Mouse (Mus musculus): ENCODE data around the gene Egflam. TPM values are rescaled to one million over a fixed set of nuclear protein-coding genes. Genes with fewer than 3 reads are reported as not detected.

The Egflam gene
- polyA plus RNA-seq, 1 experiment = 32.7 TPM

DNA sequence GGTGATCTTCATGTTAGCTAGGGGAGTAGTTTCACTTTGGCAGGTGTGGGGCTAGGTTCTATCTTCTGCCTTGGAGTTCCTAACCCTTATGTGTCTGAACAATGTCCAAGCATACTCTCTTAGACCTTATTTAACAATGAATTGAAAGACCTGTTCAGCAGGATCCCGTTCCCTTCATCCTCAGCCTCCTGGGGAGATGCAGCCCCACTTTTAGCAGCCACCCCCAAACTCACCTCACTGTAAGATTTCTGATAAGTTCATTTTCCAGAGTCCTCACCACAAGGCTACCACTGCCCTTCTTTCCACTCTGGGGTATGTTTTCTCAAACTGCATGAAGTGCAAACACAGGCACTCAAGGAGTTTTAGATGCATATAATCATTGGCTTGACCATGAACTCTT, 136.8 kb downstream of the Egflam start:
- no peak for DNase-seq
- Histone ChIP-seq H3K4me3 (replicated peaks; ENCODE audit: extremely low read depth, low read depth, low read length) (no peak overlapping the region), H3K4me1 (ENCODE audit: control insufficient read depth, insufficient read depth, low read length) (no peaks in the 10 kb centered on the region)
- 86% methylated on average over 1 of the region's 1 CpGs for WGBS
- TF ChIP-seq POLR2A (IDR thresholded peaks at IDR 0.05; ENCODE audit: borderline replicate concordance, extremely low read depth, low read depth, low read length) (no peak), CTCF (IDR thresholded peaks at IDR 0.05; ENCODE audit: insufficient read depth, low read length) (no peak)

- DNase-seq = no peak
- Histone ChIP-seq H3K4me1 (ENCODE audit: control insufficient read depth, insufficient read depth, low read length) (no peaks in the 10 kb centered on the region), H3K4me3 (replicated peaks; ENCODE audit: extremely low read depth, low read depth, low read length) (no peak overlapping the region)
- TF ChIP-seq CTCF (IDR thresholded peaks at IDR 0.05; ENCODE audit: insufficient read depth, low read length) (no peak), POLR2A (IDR thresholded peaks at IDR 0.05; ENCODE audit: borderline replicate concordance, extremely low read depth, low read depth, low read length) (no peak)
- 78% methylated on average over 3 of the region's 3 CpGs for WGBS
Observed at GRCm38 (mm10) chr15:7256577-7256976, 141.6 kb downstream of the Egflam start.

DNA sequence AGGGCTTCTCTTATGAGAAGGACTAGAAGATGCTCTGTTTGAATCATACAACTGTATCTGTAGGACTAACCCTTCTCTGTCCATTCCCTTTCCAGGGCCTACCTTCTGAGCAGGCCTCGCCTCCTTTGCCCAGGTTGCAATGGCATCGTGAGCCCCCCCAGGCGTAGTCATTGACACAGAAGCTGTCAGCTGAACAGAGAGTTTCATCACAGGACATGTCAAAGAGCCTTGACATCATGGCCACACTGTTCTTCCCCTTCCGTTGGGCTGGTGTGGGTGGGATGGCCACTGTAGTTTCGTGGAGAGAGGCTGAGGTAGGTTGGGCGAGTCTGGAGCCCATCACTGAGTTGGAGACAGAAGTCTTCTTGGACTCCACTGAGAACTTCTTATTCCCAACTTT, 144.9 kb downstream of the Egflam start:
- DNase-seq = no peak
- TF ChIP-seq POLR2A (IDR thresholded peaks at IDR 0.05; ENCODE audit: borderline replicate concordance, extremely low read depth, low read depth, low read length) (no peak), CTCF (IDR thresholded peaks at IDR 0.05; ENCODE audit: insufficient read depth, low read length) (no peak)
- no peaks in the 10 kb centered on the region for H3K4me1 ChIP-seq (ENCODE audit: control insufficient read depth, insufficient read depth, low read length)
- 95% methylated on average over 6 of the region's 6 CpGs for WGBS
- H3K4me3 ChIP-seq (replicated peaks; ENCODE audit: extremely low read depth, low read depth, low read length) = no peak overlapping the region

DNA sequence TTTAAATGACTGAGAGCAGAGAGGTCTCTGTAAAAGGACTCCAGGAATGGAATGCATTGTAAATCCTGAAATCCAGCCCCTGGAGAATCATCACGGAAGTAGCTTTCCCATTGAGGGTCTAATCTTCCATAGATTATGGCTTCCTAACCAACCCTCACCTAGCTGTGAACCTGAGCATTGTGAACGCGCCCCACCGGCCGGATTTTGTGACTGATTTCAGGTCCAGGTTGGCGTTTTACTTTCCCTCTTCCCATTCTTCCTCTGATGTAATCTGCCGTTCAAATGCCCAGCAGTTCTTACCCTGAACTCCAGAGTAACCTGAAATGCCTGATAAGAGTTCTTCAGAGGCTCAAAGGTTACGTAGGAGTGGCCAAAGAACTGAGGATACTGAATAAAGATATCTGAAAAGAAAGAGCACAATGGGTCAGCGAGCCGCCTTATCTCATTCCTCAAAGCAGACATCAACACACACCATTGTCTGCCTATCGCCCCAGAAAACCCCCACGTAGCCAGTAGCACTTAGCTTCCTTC, 146.0 kb downstream of the Egflam start:
- Histone ChIP-seq H3K4me3 (replicated peaks; ENCODE audit: extremely low read depth, low read depth, low read length) (no peak overlapping the region), H3K4me1 (ENCODE audit: control insufficient read depth, insufficient read depth, low read length) (no peaks in the 10 kb centered on the region)
- TF ChIP-seq POLR2A (IDR thresholded peaks at IDR 0.05; ENCODE audit: borderline replicate concordance, extremely low read depth, low read depth, low read length) (no peak), CTCF (IDR thresholded peaks at IDR 0.05; ENCODE audit: insufficient read depth, low read length) (no peak)
- WGBS = 59% methylated on average over 12 of the region's 12 CpGs
- DNase-seq = no peak

- no peaks in the 10 kb centered on the region for H3K4me1 ChIP-seq (ENCODE audit: control insufficient read depth, insufficient read depth, low read length)
- 93% methylated on average over 9 of the region's 9 CpGs for WGBS
- no peak for TF ChIP-seq CTCF (IDR thresholded peaks at IDR 0.05; ENCODE audit: insufficient read depth, low read length)
- no peak for TF ChIP-seq POLR2A (IDR thresholded peaks at IDR 0.05; ENCODE audit: borderline replicate concordance, extremely low read depth, low read depth, low read length)
Observed at GRCm38 (mm10) chr15:7251042-7251441, 147.2 kb downstream of the Egflam start.

DNA sequence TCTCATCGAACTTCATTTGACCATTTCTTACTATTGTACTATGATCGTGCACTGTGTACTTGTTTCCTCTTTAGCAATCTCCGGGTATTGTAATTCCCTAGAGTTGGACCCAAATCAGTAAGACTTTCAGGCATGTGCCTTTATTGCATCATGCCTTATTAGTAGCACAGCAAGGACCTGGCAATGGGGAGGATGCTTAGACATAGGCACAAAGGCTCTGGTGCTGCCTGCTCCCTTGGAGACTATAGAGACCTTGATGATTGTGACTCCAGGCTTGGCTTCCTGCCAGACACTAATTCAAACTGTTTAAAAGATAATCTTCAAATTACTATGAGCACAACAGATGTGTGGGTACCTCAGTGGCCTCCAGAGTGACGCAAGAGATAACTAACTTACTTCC, 149.0 kb downstream of the Egflam start:
- H3K4me3 ChIP-seq (replicated peaks; ENCODE audit: extremely low read depth, low read depth, low read length) = no peak overlapping the region
- 88% methylated on average over 4 of the region's 4 CpGs for WGBS
- no peak for DNase-seq
- TF ChIP-seq CTCF (IDR thresholded peaks at IDR 0.05; ENCODE audit: insufficient read depth, low read length) (no peak), POLR2A (IDR thresholded peaks at IDR 0.05; ENCODE audit: borderline replicate concordance, extremely low read depth, low read depth, low read length) (no peak)
- H3K4me1 ChIP-seq (ENCODE audit: control insufficient read depth, insufficient read depth, low read length) = no peaks in the 10 kb centered on the region

More at GRCm38 (mm10) chr15:7251042-7251441, 147.2 kb downstream of the Egflam start:
- DNase-seq = no peak
- H3K4me3 ChIP-seq (replicated peaks; ENCODE audit: extremely low read depth, low read depth, low read length) = no peak overlapping the region

DNA sequence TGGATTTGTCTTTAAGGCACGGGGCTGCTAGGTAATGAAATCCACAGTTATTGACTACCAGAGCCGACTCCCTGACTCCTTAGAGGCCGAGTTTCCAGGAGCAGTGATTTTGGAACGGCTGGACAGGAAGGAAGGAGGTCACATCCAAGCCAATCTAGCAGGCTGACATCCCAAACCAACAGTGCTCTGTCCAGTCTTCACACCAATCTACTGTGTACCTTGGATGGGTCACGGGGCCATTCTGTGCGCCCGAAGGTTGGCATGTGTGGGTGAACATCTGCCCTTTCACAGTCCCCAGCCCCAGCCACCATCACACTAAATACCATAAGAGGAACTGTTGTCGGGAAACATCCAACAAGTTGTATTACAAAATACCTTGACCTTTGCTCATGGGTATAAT, 150.9 kb downstream of the Egflam start:
- 66% methylated on average over 8 of the region's 8 CpGs for WGBS
- H3K4me1 ChIP-seq (ENCODE audit: control insufficient read depth, insufficient read depth, low read length) = no peaks in the 10 kb centered on the region
- TF ChIP-seq CTCF (IDR thresholded peaks at IDR 0.05; ENCODE audit: insufficient read depth, low read length) (no peak), POLR2A (IDR thresholded peaks at IDR 0.05; ENCODE audit: borderline replicate concordance, extremely low read depth, low read depth, low read length) (no peak)
- no peak for DNase-seq
- no peak overlapping the region for H3K4me3 ChIP-seq (replicated peaks; ENCODE audit: extremely low read depth, low read depth, low read length)

GRCm38 (mm10) chr15:7242161-7242850, 155.9 kb downstream of the Egflam start:
- Histone ChIP-seq H3K4me1 (ENCODE audit: control insufficient read depth, insufficient read depth, low read length) (no peaks in the 10 kb centered on the region), H3K4me3 (replicated peaks; ENCODE audit: extremely low read depth, low read depth, low read length) (no peak overlapping the region)
- TF ChIP-seq POLR2A (IDR thresholded peaks at IDR 0.05; ENCODE audit: borderline replicate concordance, extremely low read depth, low read depth, low read length) = no peak
- no peak for TF ChIP-seq CTCF (IDR thresholded peaks at IDR 0.05; ENCODE audit: insufficient read depth, low read length)
- WGBS = 63% methylated on average over 15 of the region's 15 CpGs
- DNase-seq = no peak

GRCm38 (mm10) chr15:7240950-7241349, 157.2 kb downstream of the Egflam start:
- TF ChIP-seq POLR2A (IDR thresholded peaks at IDR 0.05; ENCODE audit: borderline replicate concordance, extremely low read depth, low read depth, low read length) (no peak), CTCF (IDR thresholded peaks at IDR 0.05; ENCODE audit: insufficient read depth, low read length) (no peak)
- no peak for DNase-seq
- no peak overlapping the region for H3K4me3 ChIP-seq (replicated peaks; ENCODE audit: extremely low read depth, low read depth, low read length)
- WGBS = 70% methylated on average over 3 of the region's 3 CpGs
- H3K4me1 ChIP-seq (ENCODE audit: control insufficient read depth, insufficient read depth, low read length) = no peaks in the 10 kb centered on the region

GRCm38 (mm10) chr15:7239904-7240303, 158.3 kb downstream of the Egflam start:
- no peak for TF ChIP-seq CTCF (IDR thresholded peaks at IDR 0.05; ENCODE audit: insufficient read depth, low read length)
- no peak for TF ChIP-seq POLR2A (IDR thresholded peaks at IDR 0.05; ENCODE audit: borderline replicate concordance, extremely low read depth, low read depth, low read length)
- 92% methylated on average over 11 of the region's 11 CpGs for WGBS
- no peak overlapping the region for H3K4me3 ChIP-seq (replicated peaks; ENCODE audit: extremely low read depth, low read depth, low read length)
- H3K4me1 ChIP-seq (ENCODE audit: control insufficient read depth, insufficient read depth, low read length) = no peaks in the 10 kb centered on the region
- no peak for DNase-seq
